Mouse (Mus musculus) gastrocnemius, postnatal 36 days (tissue): Measurements from ENCODE around the gene Alpl. TPM values are rescaled to one million over a fixed set of nuclear protein-coding genes. Genes with fewer than 3 reads are reported as not detected.
A peak's percentile ranks its signal among the peaks of the same experiment; 100 is the strongest.

Experiments
- DNase-seq, 2 experiments: peaks; one replicate each; pipeline ENCODE4 v3.0.0; 2022
- intact Hi-C: fragments of 180-260 bp; cut with DNase I; formaldehyde crosslinking; loops from one replicate; pipeline ENCODE4 v1.15.1; 2025
- total RNA-seq, 2 experiments: library from RNA; stranded (reverse); gene quantifications; 2 replicates each; pipeline ENCODE4 v1.2.3; 2021

Alpl gene
- total RNA-seq, 2 experiments from 2014 or later: 14.1 to 15.9 TPM

GRCm38 (mm10) chr4:137807301-137807851, 11.2 kb upstream of the Alpl start:
- no peak for DNase-seq
- intact Hi-C loops: no loop called here

- no peak for DNase-seq
These were observed 5.0 kb upstream of the Alpl start for GRCm38 (mm10) chr4:137801196-137801595.

GRCm38 (mm10) chr4:137800324-137800723, 4.1 kb upstream of the Alpl start:
- intact Hi-C loops: no loop called here
- DNase-seq: no peak

More at GRCm38 (mm10) chr4:137801196-137801595, 5.0 kb upstream of the Alpl start:
- intact Hi-C loops: no loop called here

- no peak for DNase-seq
- intact Hi-C loops: loop anchor here (5.0 kb wide), 1 partner anchor 40 kb away; no protein-coding TSS in a partner anchor
These were observed 854 bp upstream of the Alpl start for GRCm38 (mm10) chr4:137797038-137797437.

GRCm38 (mm10) chr4:137794178-137794900, 1.8 kb downstream of the Alpl start:
- no peak for DNase-seq
- intact Hi-C loops: no loop called here

- intact Hi-C loops: no loop called here
These were observed 2.6 kb downstream of the Alpl start for GRCm38 (mm10) chr4:137793611-137794010.

GRCm38 (mm10) chr4:137791440-137791839, 4.7 kb downstream of the Alpl start:
- DNase-seq: no peak
- intact Hi-C loops: no loop called here

More at GRCm38 (mm10) chr4:137793611-137794010, 2.6 kb downstream of the Alpl start:
- no peak for DNase-seq

GRCm38 (mm10) chr4:137790981-137791380, 5.2 kb downstream of the Alpl start:
- no peak for DNase-seq
- intact Hi-C loops: no loop called here

- intact Hi-C loops: no loop called here
- DNase-seq: no peak
These were observed 7.6 kb downstream of the Alpl start for GRCm38 (mm10) chr4:137788511-137789049.

- intact Hi-C loops: no loop called here
These were observed 8.4 kb downstream of the Alpl start for GRCm38 (mm10) chr4:137787589-137788289.

GRCm38 (mm10) chr4:137786488-137786887, 9.7 kb downstream of the Alpl start:
- no peak for DNase-seq
- intact Hi-C loops: no loop called here

More at GRCm38 (mm10) chr4:137787589-137788289, 8.4 kb downstream of the Alpl start:
- DNase-seq: no peak

- intact Hi-C loops: no loop called here
- DNase-seq: no peak
These were observed 10.9 kb downstream of the Alpl start for GRCm38 (mm10) chr4:137785270-137785669.

- intact Hi-C loops: no loop called here
- no peak for DNase-seq
These were observed 11.4 kb downstream of the Alpl start for GRCm38 (mm10) chr4:137784741-137785140.

- peak; percentile 53 to 65 for DNase-seq
- intact Hi-C loops: no loop called here
These were observed 12.5 kb downstream of the Alpl start for GRCm38 (mm10) chr4:137783541-137784191.

- DNase-seq: no peak
These were observed 14.2 kb downstream of the Alpl start for GRCm38 (mm10) chr4:137781949-137782348.

GRCm38 (mm10) chr4:137780986-137781385, 15.2 kb downstream of the Alpl start:
- no peak for DNase-seq
- intact Hi-C loops: no loop called here

More at GRCm38 (mm10) chr4:137781949-137782348, 14.2 kb downstream of the Alpl start:
- intact Hi-C loops: no loop called here

GRCm38 (mm10) chr4:137778397-137779184, 17.6 kb downstream of the Alpl start:
- intact Hi-C loops: no loop called here
- DNase-seq: no peak

GRCm38 (mm10) chr4:137777866-137778265, 18.3 kb downstream of the Alpl start:
- DNase-seq: no peak
- intact Hi-C loops: no loop called here

GRCm38 (mm10) chr4:137774505-137774904, 21.7 kb downstream of the Alpl start:
- intact Hi-C loops: no loop called here
- DNase-seq: no peak

- no peak for DNase-seq
- intact Hi-C loops: no loop called here
These were observed 22.2 kb downstream of the Alpl start for GRCm38 (mm10) chr4:137774013-137774412.
